ENCODE assay signal across 26 mouse cellular contexts in genomic region chr3:143264132-143264531, GRCm38 (mm10).
DNase-seq lines count a peak whose midpoint lies in the region; ATAC-seq and TF ChIP-seq lines count a peak whose summit lies in the region.
"Had no signal": no experiment of that assay in that cellular context is flagged by ENCODE, and none has a peak within 500 bp of the region (broad histone marks: within the 10 kb centered on the region; RNA-seq: fewer than 3 reads in every experiment).

No protein-coding gene starts in this region.

- intact Hi-C loops in left cerebral cortex, adult 2 months (cut with DNase I) = loop anchor here (2.0 to 10.0 kb wide), 4 partner anchors 21 to 331 kb away; no protein-coding TSS in a partner anchor

- H3K36me3 ChIP-seq in hindbrain, postnatal 0 days (ENCODE audit: insufficient read depth, low read length) = no peaks in the 10 kb centered on the region
- H3K36me3 ChIP-seq: embryonic facial prominence, embryonic 10.5 days; heart, embryonic 13.5 days; intestine, embryonic 15.5 days; limb, embryonic 10.5 days; stomach, embryonic 15.5 days had no signal

- peak overlapping the region; percentile 65; the same call in 1 of the 2 replicates for H3K27ac ChIP-seq in left cerebral cortex, adult 2 months
- H3K27ac ChIP-seq in hindbrain, postnatal 0 days = no peak overlapping the region
- H3K27ac ChIP-seq: embryonic facial prominence, embryonic 10.5 days; heart, embryonic 13.5 days; hindbrain, embryonic 14.5 days; intestine, embryonic 15.5 days; limb, embryonic 10.5 days; stomach, embryonic 15.5 days had no signal

- WGBS in hindbrain, postnatal 0 days = 88% methylated on average over 6 of the region's 6 CpGs

- no peak for ATAC-seq in erythroid progenitor cell, adult 5-6 weeks (replicated peaks; ENCODE audit: low FRiP score, poor library complexity, severe bottlenecking)
- no peak for ATAC-seq in hindbrain, postnatal 0 days
- ATAC-seq: forebrain, embryonic 14.5 days; intestine, embryonic 15.5 days had no signal

- DNase-seq in layer of hippocampus, adult 9-11 months = peak; percentile 53
- no peak for DNase-seq in layer of hippocampus, adult 9-10 months (ENCODE audit: low spot score)
- peak; percentile 18 to 27 for DNase-seq in frontal cortex, postnatal 14 days (ENCODE audit: low spot score in 2 of 2)
- DNase-seq in left cerebral cortex, adult 2 months (ENCODE audit: extremely low spot score in 1 of 2, low spot score in 2 of 2) = no peak
- DNase-seq in right cerebral cortex, postnatal 36 days (ENCODE audit: low spot score in 2 of 2) = peak; percentile 22 to 48
- no peak for DNase-seq in hindbrain, postnatal 0 days (ENCODE audit: low spot score)
- DNase-seq: adrenal gland, postnatal 36 days; cerebellum, adult 2 months; heart, adult 11 months; heart, postnatal 36 days; kidney, adult 9 months; kidney, postnatal 25 days; lung, adult 18-20 months; lung, postnatal 14 days; spleen, adult 18-20 months; thymus, adult 2 months had no signal

- no peak overlapping the region for H3K9ac ChIP-seq in hindbrain, postnatal 0 days (replicated peaks; ENCODE audit: low read length)
- H3K9ac ChIP-seq: heart, embryonic 13.5 days; hindbrain, embryonic 14.5 days; intestine, embryonic 15.5 days; stomach, embryonic 15.5 days had no signal

- no peak for TF ChIP-seq CTCF in left cerebral cortex, adult 2 months (IDR thresholded peaks at IDR 0.05)
- no peak for TF ChIP-seq CTCF in hindbrain, postnatal 0 days (IDR thresholded peaks at IDR 0.05; ENCODE audit: low read depth)

- no peaks in the 10 kb centered on the region for H3K27me3 ChIP-seq in hindbrain, postnatal 0 days (ENCODE audit: insufficient read depth, low read length)
- H3K27me3 ChIP-seq: heart, embryonic 13.5 days; intestine, embryonic 15.5 days; megakaryocyte, embryonic 14.5 days; stomach, embryonic 15.5 days had no signal

- no peaks in the 10 kb centered on the region for H3K9me3 ChIP-seq in hindbrain, postnatal 0 days (ENCODE audit: low read length)
- H3K9me3 ChIP-seq: embryonic facial prominence, embryonic 10.5 days; heart, embryonic 13.5 days; intestine, embryonic 15.5 days; limb, embryonic 10.5 days; megakaryocyte, embryonic 14.5 days; stomach, embryonic 15.5 days had no signal

- H3K4me1 ChIP-seq in hindbrain, postnatal 0 days (ENCODE audit: insufficient read depth, low read length) = no peaks in the 10 kb centered on the region
- H3K4me1 ChIP-seq: embryonic facial prominence, embryonic 10.5 days; heart, embryonic 13.5 days; intestine, embryonic 15.5 days; limb, embryonic 10.5 days; megakaryocyte, embryonic 14.5 days; stomach, embryonic 15.5 days had no signal

- no peak overlapping the region for H3K4me2 ChIP-seq in hindbrain, postnatal 0 days (ENCODE audit: low read depth, low read length)
- H3K4me2 ChIP-seq: heart, embryonic 13.5 days; hindbrain, embryonic 14.5 days; intestine, embryonic 15.5 days; liver, embryonic 11.5 days; stomach, embryonic 15.5 days had no signal

- no peak overlapping the region for H3K4me3 ChIP-seq in left cerebral cortex, adult 2 months
- no peak overlapping the region for H3K4me3 ChIP-seq in hindbrain, postnatal 0 days (ENCODE audit: low read length)
- H3K4me3 ChIP-seq: embryonic facial prominence, embryonic 10.5 days; heart, embryonic 13.5 days; intestine, embryonic 15.5 days; limb, embryonic 10.5 days; megakaryocyte, embryonic 14.5 days; stomach, embryonic 15.5 days had no signal

Comparison
In these comparisons a context has a peak if more than half of its experiments do, and no peak if none do; other contexts are left out.
1. DNase-seq: peak in layer of hippocampus, adult 9-11 months (single experiment), frontal cortex, postnatal 14 days (2 of 2) and right cerebral cortex, postnatal 36 days (2 of 2); none in layer of hippocampus, adult 9-10 months (single experiment), left cerebral cortex, adult 2 months (0 of 2) and hindbrain, postnatal 0 days (single experiment).